Mouse (Mus musculus): ENCODE measurements at regions not wholly inside any gene's neighbourhood (a gene's known extent, or its start where the extent isn't known, plus 50 kb on each side); places are given as distances from the start of the nearest gene placed in this dataset.

GRCm38 (mm10) chr3:119892533-119893164, 108.4 kb upstream of the Ptbp2 start:
- DNase-seq (ENCODE audit: low read depth, low spot score): no peak

GRCm38 (mm10) chr3:119890911-119891310, 106.6 kb upstream of the Ptbp2 start:
- DNase-seq (ENCODE audit: low read depth, low spot score): no peak

GRCm38 (mm10) chr3:119888487-119888886, 104.2 kb upstream of the Ptbp2 start:
- DNase-seq (ENCODE audit: low read depth, low spot score): no peak

GRCm38 (mm10) chr3:119876395-119876794, 92.1 kb upstream of the Ptbp2 start:
- DNase-seq (ENCODE audit: low read depth, low spot score): no peak

GRCm38 (mm10) chr3:119875061-119875460, 90.8 kb upstream of the Ptbp2 start:
- no peak for DNase-seq (ENCODE audit: low read depth, low spot score)

GRCm38 (mm10) chr3:119862194-119862957, 78.1 kb upstream of the Ptbp2 start:
- no peak for DNase-seq (ENCODE audit: low read depth, low spot score)
